8 mouse cellular contexts compared by ENCODE assay signal in genomic region chr5:142627398-142627797, GRCm38 (mm10). TPM values are rescaled to one million over a fixed set of nuclear protein-coding genes. Genes with fewer than 3 reads are reported as not detected.
DNase-seq lines count a peak whose midpoint lies in the region; ATAC-seq and TF ChIP-seq lines count a peak whose summit lies in the region.

Gene Wipi2, plus strand, starts transcription at chr5:142627698.

- H3K79me2 ChIP-seq in heart, adult 2 months (replicated peaks; ENCODE audit: control insufficient read depth, insufficient read depth, low read length) = 0 out of 2 replicates have a peak, but pooled peaks cover 1% of the 10 kb centered on the region

- no peak for TF ChIP-seq POLR2A in heart, adult 2 months (IDR thresholded peaks at IDR 0.05; ENCODE audit: insufficient read depth, low read depth, low read length)

- no peaks in the 10 kb centered on the region for H3K36me3 ChIP-seq in heart, adult 2 months (ENCODE audit: control insufficient read depth, insufficient read depth, low read length)
- peaks cover 12% of the 10 kb centered on the region for H3K36me3 ChIP-seq in megakaryocyte, embryonic 14.5 days (replicated peaks; ENCODE audit: low read length)

- no peak within 1 kb of the TSS for H3K9ac ChIP-seq in heart, adult 2 months (ENCODE audit: low read depth, low read length)

- no peak within 1 kb of the TSS; the same call in 1 of the 2 replicates for H3K4me3 ChIP-seq in heart, adult 2 months
- H3K4me3 ChIP-seq in megakaryocyte, embryonic 14.5 days (replicated peaks) = peak within 1 kb of the TSS; percentile 98

- intact Hi-C loops in heart, adult 2 months (cut with DNase I) = no loop called here

- H3K27me3 ChIP-seq in heart, adult 2 months (ENCODE audit: control insufficient read depth, insufficient read depth, low read length) = no peaks in the 10 kb centered on the region
- peaks cover 10% of the 10 kb centered on the region for H3K27me3 ChIP-seq in megakaryocyte, embryonic 14.5 days (replicated peaks)

- TF ChIP-seq EP300 in heart, adult 2 months (IDR thresholded peaks at IDR 0.05; ENCODE audit: insufficient read depth, low read depth, low read length) = no peak

- DNase-seq in heart, adult 2 months = no peak
- DNase-seq in heart, adult 11 months = no peak
- DNase-seq in adrenal gland, postnatal 10 days = no peak
- DNase-seq in gastrocnemius, adult 8-10 months (ENCODE audit: low spot score in 2 of 2) = no peak
- DNase-seq in MN1 (ENCODE audit: low spot score) = no peak
- DNase-seq in urinary bladder, postnatal 25 days (ENCODE audit: low spot score) = no peak

- no peak for ATAC-seq in inflammation-experienced regulatory T-cells, adult 6 months

- WGBS in heart, adult 2 months = 82% methylated on average over 2 of the region's 2 CpGs

- H3K9me3 ChIP-seq in megakaryocyte, embryonic 14.5 days = 0 out of 2 replicates have a peak, but pooled peaks cover 4% of the 10 kb centered on the region

- H3K27ac ChIP-seq in heart, adult 2 months = no peak within 1 kb of the TSS

- no peak for TF ChIP-seq CTCF in heart, adult 2 months (IDR thresholded peaks at IDR 0.05)

- peaks cover 4% of the 10 kb centered on the region for H3K4me1 ChIP-seq in heart, adult 2 months (ENCODE audit: control insufficient read depth, insufficient read depth, low read length)
- peaks cover 35% of the 10 kb centered on the region for H3K4me1 ChIP-seq in megakaryocyte, embryonic 14.5 days

RNA-seq across cellular contexts. Expression of gene Wipi2, which starts in this region (rescaled TPM):
- total RNA-seq in heart, adult 2 months (2021) = 10 to 100 TPM; 33.2 to 43.0 TPM
- polyA plus RNA-seq in heart, adult 2 months (2012; rRNA removed) = 24.1 and 36.2 TPM in 2 replicates
- total RNA-seq in adrenal gland, postnatal 10 days (2021) = 100 to 1,000 TPM in 1 of 2 experiments, 10 to 100 TPM in 1; 93.6 to 102 TPM
- 10 to 100 TPM; 27.1 to 33.4 (median 29.2) TPM for total RNA-seq in gastrocnemius, adult 8-10 months (2022)
- polyA plus RNA-seq in inflammation-experienced regulatory T-cells, adult 6 months (2017; shearing (Covaris generic)) = 10 to 100 TPM; 12.6 to 20.5 (median 15.4) TPM
- 3.2 and 4.7 TPM in 2 replicates for polyA plus RNA-seq in megakaryocyte, embryonic 14.5 days (2012; ENCODE audit: insufficient read depth, low replicate concordance)
